Mouse (Mus musculus) c-Kit-positive CD71-positive TER-119-negative erythroid progenitor cells, embryonic 14.5 days (primary cell): Measurements from ENCODE around the gene Gse1.

ENCODE experiments used
- DNase-seq: peaks from one replicate; pipeline ENCODE4 v3.0.0-alpha.2; 2013; ENCODE audit warnings: low read depth

The Gse1 gene

GRCm38 (mm10) chr8:120273430-120273829 lies 45.2 kb downstream of the Gse1 start:
- DNase-seq: no peak

GRCm38 (mm10) chr8:120276051-120276890 lies 48.0 kb downstream of the Gse1 start:
- peak; percentile 93 for DNase-seq

GRCm38 (mm10) chr8:120276891-120277426 lies 48.7 kb downstream of the Gse1 start:
- DNase-seq: no peak

- DNase-seq: no peak
These were observed 49.8 kb downstream of the Gse1 start for GRCm38 (mm10) chr8:120278009-120278408.

- DNase-seq: no peak
These were observed 51.2 kb downstream of the Gse1 start for GRCm38 (mm10) chr8:120279418-120279817.

- peak; percentile 78 for DNase-seq
These were observed 53.2 kb downstream of the Gse1 start for GRCm38 (mm10) chr8:120281487-120281886.

- no peak for DNase-seq
These were observed 54.2 kb downstream of the Gse1 start for GRCm38 (mm10) chr8:120282465-120282864.

GRCm38 (mm10) chr8:120284265-120284664 lies 56.0 kb downstream of the Gse1 start:
- DNase-seq: no peak

- DNase-seq: no peak
These were observed 56.8 kb downstream of the Gse1 start for GRCm38 (mm10) chr8:120285033-120285432.

- no peak for DNase-seq
These were observed 57.6 kb downstream of the Gse1 start for GRCm38 (mm10) chr8:120285878-120286277.

GRCm38 (mm10) chr8:120288122-120288908 lies 60.1 kb downstream of the Gse1 start:
- peak; percentile 77 for DNase-seq

GRCm38 (mm10) chr8:120289191-120289590 lies 60.9 kb downstream of the Gse1 start:
- DNase-seq: no peak

GRCm38 (mm10) chr8:120289698-120290181 lies 61.5 kb downstream of the Gse1 start:
- DNase-seq: no peak

- no peak for DNase-seq
These were observed 62.4 kb downstream of the Gse1 start for GRCm38 (mm10) chr8:120290614-120291013.

GRCm38 (mm10) chr8:120291650-120292049 lies 63.4 kb downstream of the Gse1 start:
- DNase-seq: no peak

- DNase-seq: no peak
These were observed 64.3 kb downstream of the Gse1 start for GRCm38 (mm10) chr8:120292316-120293107.

GRCm38 (mm10) chr8:120293421-120294357 lies 65.4 kb downstream of the Gse1 start:
- peak; percentile 87 for DNase-seq

- DNase-seq: no peak
These were observed 67.0 kb downstream of the Gse1 start for GRCm38 (mm10) chr8:120294982-120295870.

- DNase-seq: no peak
These were observed 68.7 kb downstream of the Gse1 start for GRCm38 (mm10) chr8:120297000-120297399.
